Mouse (Mus musculus) neutrophil, adult 5-6 weeks (primary cell): ENCODE results near the gene Eif2b5. TPM values are rescaled to one million over a fixed set of nuclear protein-coding genes. Genes with fewer than 3 reads are reported as not detected.
"Not testable (repeated sequence)": the region's sequence is repeated elsewhere in the genome, so short reads cannot be mapped to it uniquely, and the experiment has no call there.

Experiments used
- ATAC-seq: fragments of 151-379, 151-347 bp; 2 replicates; pipeline ENCODE4 v1.8.0; 2017; ENCODE audit warnings: mild to moderate bottlenecking, moderate TSS enrichment; ENCODE audit not compliant: insufficient number of reproducible peaks, poor library complexity, low FRiP score, severe bottlenecking; ENCODE audit errors: extremely low read depth
- total RNA-seq: library from RNA; stranded (forward); fragments of 200-1000 nt; gene quantifications from 2 replicates; pipeline ENCODE4 v1.2.3, GENCODE M21; 2017

The Eif2b5 gene
- total RNA-seq, 1 experiment from 2014 or later = 49.8 TPM

GRCm38 (mm10) chr16:20486048-20486447, 12.6 kb upstream of the Eif2b5 start:
- ATAC-seq = no peak

- no peak for ATAC-seq
Observed at GRCm38 (mm10) chr16:20488151-20488550, 10.5 kb upstream of the Eif2b5 start.

GRCm38 (mm10) chr16:20488751-20489150, 9.9 kb upstream of the Eif2b5 start:
- ATAC-seq = not testable (repeated sequence)

GRCm38 (mm10) chr16:20489233-20489632, 9.4 kb upstream of the Eif2b5 start:
- ATAC-seq = no peak

GRCm38 (mm10) chr16:20490581-20490980, 8.0 kb upstream of the Eif2b5 start:
- no peak for ATAC-seq

GRCm38 (mm10) chr16:20491301-20491700, 7.3 kb upstream of the Eif2b5 start:
- ATAC-seq = no peak

GRCm38 (mm10) chr16:20493452-20493851, 5.2 kb upstream of the Eif2b5 start:
- no peak for ATAC-seq

- ATAC-seq = peak; percentile 77
Observed at GRCm38 (mm10) chr16:20496671-20497600, 1.7 kb upstream of the Eif2b5 start.

GRCm38 (mm10) chr16:20497980-20498676, 489 bp upstream of the Eif2b5 start:
- no peak for ATAC-seq

- no peak for ATAC-seq
Observed at GRCm38 (mm10) chr16:20506000-20506399, 7.4 kb downstream of the Eif2b5 start.

- ATAC-seq = no peak
Observed at GRCm38 (mm10) chr16:20509349-20509748, 10.7 kb downstream of the Eif2b5 start.

GRCm38 (mm10) chr16:20511277-20511847, 12.7 kb downstream of the Eif2b5 start:
- ATAC-seq = no peak

GRCm38 (mm10) chr16:20516032-20516431, 17.4 kb downstream of the Eif2b5 start:
- ATAC-seq = no peak

- ATAC-seq = peak; percentile 77
Observed at GRCm38 (mm10) chr16:20516726-20517201, 18.1 kb downstream of the Eif2b5 start, which contains the start of gene Dvl3. TSS of gene Dvl3 (plus strand) at chr16:20516982.

- ATAC-seq = no peak
Observed at GRCm38 (mm10) chr16:20517216-20517615, 18.6 kb downstream of the Eif2b5 start.

- no peak for ATAC-seq
Observed at GRCm38 (mm10) chr16:20517701-20518374, 19.2 kb downstream of the Eif2b5 start.

- no peak for ATAC-seq
Observed at GRCm38 (mm10) chr16:20523886-20524285, 25.3 kb downstream of the Eif2b5 start.

- ATAC-seq = no peak
Observed at GRCm38 (mm10) chr16:20528779-20529178, 30.2 kb downstream of the Eif2b5 start.

GRCm38 (mm10) chr16:20529375-20529774, 30.8 kb downstream of the Eif2b5 start:
- no peak for ATAC-seq
